Comparison of ENCODE assay signal across 51 mouse cellular contexts in genomic region chrX:77799554-77799953, GRCm38 (mm10). TPM values are rescaled to one million over a fixed set of nuclear protein-coding genes. Genes with fewer than 3 reads are reported as not detected.
"Had no signal": no experiment of that assay in that cellular context is flagged by ENCODE, and none has a peak within 500 bp of the region (broad histone marks: within the 10 kb centered on the region; RNA-seq: fewer than 3 reads in every experiment).

No protein-coding gene starts in this region.

- H3K4me3 ChIP-seq: heart, embryonic 12.5 days; heart, embryonic 13.5 days; heart, embryonic 15.5 days; hindbrain, embryonic 10.5 days; hindbrain, embryonic 12.5 days; hindbrain, embryonic 13.5 days; hindbrain, embryonic 15.5 days; intestine, embryonic 15.5 days; kidney, embryonic 15.5 days; layer of hippocampus, adult 2 months; left cerebral cortex, adult 2 months had no signal

- H3K36me3 ChIP-seq: heart, embryonic 12.5 days; heart, embryonic 13.5 days; heart, embryonic 15.5 days; hindbrain, embryonic 10.5 days; hindbrain, embryonic 12.5 days; hindbrain, embryonic 13.5 days; hindbrain, embryonic 15.5 days; intestine, embryonic 15.5 days; kidney, embryonic 15.5 days had no signal

- H3K4me2 ChIP-seq: heart, embryonic 11.5 days; heart, embryonic 12.5 days; heart, embryonic 13.5 days; heart, embryonic 15.5 days; hindbrain, embryonic 12.5 days; hindbrain, embryonic 13.5 days; hindbrain, embryonic 14.5 days; hindbrain, embryonic 15.5 days; intestine, embryonic 15.5 days; kidney, embryonic 15.5 days had no signal

- H3K27ac ChIP-seq: heart, embryonic 13.5 days; heart, embryonic 15.5 days; hindbrain, embryonic 10.5 days; hindbrain, embryonic 12.5 days; hindbrain, embryonic 13.5 days; hindbrain, embryonic 14.5 days; hindbrain, embryonic 15.5 days; hindbrain, postnatal 0 days; intestine, embryonic 15.5 days; kidney, embryonic 15.5 days; kidney, postnatal 0 days; layer of hippocampus, adult 2 months; left cerebral cortex, adult 2 months had no signal

- H3K9ac ChIP-seq: heart, embryonic 12.5 days; heart, embryonic 13.5 days; heart, embryonic 15.5 days; hindbrain, embryonic 12.5 days; hindbrain, embryonic 13.5 days; hindbrain, embryonic 14.5 days; hindbrain, embryonic 15.5 days; intestine, embryonic 15.5 days; kidney, embryonic 15.5 days had no signal

- H3K27me3 ChIP-seq: heart, embryonic 12.5 days; heart, embryonic 13.5 days; heart, embryonic 15.5 days; hindbrain, embryonic 12.5 days; hindbrain, embryonic 13.5 days; hindbrain, embryonic 15.5 days; intestine, embryonic 15.5 days; kidney, embryonic 15.5 days had no signal

- H3K9me3 ChIP-seq: heart, embryonic 12.5 days; heart, embryonic 13.5 days; heart, embryonic 15.5 days; hindbrain, embryonic 10.5 days; hindbrain, embryonic 12.5 days; hindbrain, embryonic 13.5 days; hindbrain, embryonic 15.5 days; intestine, embryonic 15.5 days; kidney, embryonic 15.5 days had no signal

- ATAC-seq: hindbrain, embryonic 16.5 days; hindbrain, postnatal 0 days; inflammation-experienced regulatory T-cells, adult 6 months; intestine, embryonic 15.5 days; intestine, embryonic 16.5 days; intestine, postnatal 0 days had no signal

- DNase-seq: heart, postnatal 10 days; heart, postnatal 14 days; heart, postnatal 36 days; heart, postnatal 4 days; kidney, adult 11 months; kidney, adult 18-20 months; kidney, adult 2 months; kidney, adult 8-10 months; kidney, adult 9 months; kidney, postnatal 10 days; kidney, postnatal 14 days; kidney, postnatal 25 days; kidney, postnatal 36 days; kidney, postnatal 4 days; layer of hippocampus, adult 9-11 months; layer of hippocampus, postnatal 36 days had no signal

- H3K4me1 ChIP-seq: heart, embryonic 12.5 days; hindbrain, embryonic 10.5 days; hindbrain, embryonic 12.5 days; hindbrain, embryonic 15.5 days; intestine, embryonic 15.5 days; kidney, embryonic 15.5 days had no signal

RNA-seq across cellular contexts. Expression of gene Pbsn, which starts 53.9 kb away (rescaled TPM):
- total RNA-seq: heart, postnatal 10 days; heart, postnatal 14 days; heart, postnatal 25 days; heart, postnatal 36 days; heart, postnatal 4 days; hematopoietic stem cell, adult 5-6 weeks; hindbrain, postnatal 0 days; layer of hippocampus, adult 18-20 months; layer of hippocampus, adult 2 months; layer of hippocampus, adult 8-10 months; layer of hippocampus, postnatal 10 days; layer of hippocampus, postnatal 14 days; layer of hippocampus, postnatal 25 days; layer of hippocampus, postnatal 36 days; left cerebral cortex, adult 18-20 months; left cerebral cortex, adult 2 months had no signal
- polyA plus RNA-seq: heart, embryonic 11.5 days; heart, embryonic 12.5 days; heart, embryonic 13.5 days; heart, embryonic 14.5 days; heart, embryonic 15.5 days; heart, embryonic 16.5 days; heart, postnatal 0 days; hindbrain, embryonic 10.5 days; hindbrain, embryonic 11.5 days; hindbrain, embryonic 12.5 days; hindbrain, embryonic 13.5 days; hindbrain, embryonic 14.5 days; hindbrain, embryonic 15.5 days; hindbrain, embryonic 16.5 days; hindbrain, postnatal 0 days; inflammation-experienced regulatory T-cells, adult 6 months; intestine, embryonic 14.5 days; intestine, embryonic 15.5 days; intestine, embryonic 16.5 days; intestine, postnatal 0 days; kidney, adult 2 months; kidney, embryonic 14.5 days; kidney, embryonic 15.5 days; kidney, embryonic 16.5 days; kidney, postnatal 0 days; large intestine, adult 2 months had no signal
